Mouse (Mus musculus): Measurements from ENCODE around the gene Arl14ep. TPM values are rescaled to one million over a fixed set of nuclear protein-coding genes. Genes with fewer than 3 reads are reported as not detected.

The Arl14ep gene
- total RNA-seq, 1 experiment from 2014 or later: 39.8 TPM

DNA sequence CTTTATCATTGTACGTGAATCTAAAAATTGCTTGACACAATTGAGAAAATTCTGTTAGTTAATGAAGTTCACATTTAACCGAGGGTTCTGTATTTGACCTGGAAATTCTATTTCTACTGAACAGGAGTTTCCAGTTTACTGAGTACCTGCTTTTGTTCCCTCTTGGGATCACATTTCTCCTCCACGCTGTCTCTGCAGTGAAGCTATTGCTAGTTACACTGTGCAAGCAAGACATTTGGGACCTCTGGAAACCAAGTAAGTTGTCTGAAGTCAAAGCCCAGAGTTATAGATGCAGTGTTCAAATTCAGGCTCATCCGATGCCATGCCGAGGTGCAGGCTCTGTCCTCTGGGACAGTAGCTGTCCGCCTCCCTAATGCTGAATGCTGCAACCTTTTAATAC, 19.2 kb downstream of the Arl14ep start:
- DNase-seq: no peak

DNA sequence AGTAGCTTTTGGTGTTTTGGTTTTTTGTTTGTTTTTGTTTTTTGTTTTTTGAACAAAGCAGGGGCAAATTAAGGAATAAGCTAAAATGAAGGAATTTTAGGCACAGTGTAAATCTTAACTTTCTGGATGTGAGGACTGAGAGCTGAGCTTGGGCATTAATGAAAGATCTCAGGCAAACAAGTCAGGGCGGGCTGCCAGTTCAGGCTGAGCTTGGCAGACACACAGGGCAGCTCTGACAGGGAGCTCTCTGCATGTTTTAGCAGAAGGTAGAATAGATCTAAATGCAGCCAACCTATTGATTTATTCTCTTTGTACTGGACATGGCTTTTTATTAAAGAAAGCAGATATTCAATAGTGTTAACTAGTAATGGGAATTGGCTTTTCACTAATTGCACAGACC, 31.8 kb downstream of the Arl14ep start:
- DNase-seq: peak; percentile 67

DNA sequence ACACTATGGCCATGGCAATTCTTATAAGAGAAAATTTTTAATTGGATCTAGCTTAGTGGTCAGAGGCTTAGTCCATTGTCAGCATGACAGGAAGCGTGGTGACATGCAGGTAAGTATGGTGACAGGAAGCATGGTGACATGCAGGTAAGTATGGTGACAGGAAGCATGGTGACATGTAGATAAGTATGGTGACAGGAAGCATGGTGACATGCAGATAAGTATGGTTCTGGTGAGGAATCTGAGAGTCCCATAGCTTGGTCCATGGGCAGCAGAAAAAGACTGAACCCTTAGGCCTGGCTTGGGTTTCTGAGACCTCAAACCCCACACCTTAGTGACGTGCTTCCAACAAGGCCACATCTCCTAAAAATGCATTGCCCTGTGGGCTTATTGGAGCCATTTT, 38.5 kb downstream of the Arl14ep start:
- no peak for DNase-seq

DNA sequence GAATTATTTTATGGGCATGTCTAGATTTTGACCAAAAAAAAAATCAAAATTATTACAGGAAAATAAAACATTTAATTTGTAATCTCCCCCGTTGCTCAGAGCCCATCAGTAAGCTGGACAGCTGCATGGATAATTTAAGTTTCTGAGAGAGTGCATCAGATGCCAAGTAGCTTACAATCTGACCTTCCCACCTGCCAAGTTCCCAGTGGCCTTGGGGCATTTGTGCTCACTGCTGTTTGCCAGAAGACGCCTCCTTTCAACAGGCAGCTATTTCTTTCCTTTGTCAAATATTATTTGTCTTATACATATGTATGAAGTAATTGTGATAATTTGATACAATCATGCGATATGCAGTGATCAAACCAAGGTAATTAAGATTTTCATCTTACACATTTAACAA, 44.3 kb downstream of the Arl14ep start:
- peak; percentile 35 for DNase-seq

Other genes with a start within 250 kb of the Arl14ep start
- gene Fshb, start 85.2 kb upstream of the Arl14ep start, total RNA-seq (2021): not detected in 2 replicates